ENCODE assay signal across 14 mouse cellular contexts in the genomic region with DNA sequence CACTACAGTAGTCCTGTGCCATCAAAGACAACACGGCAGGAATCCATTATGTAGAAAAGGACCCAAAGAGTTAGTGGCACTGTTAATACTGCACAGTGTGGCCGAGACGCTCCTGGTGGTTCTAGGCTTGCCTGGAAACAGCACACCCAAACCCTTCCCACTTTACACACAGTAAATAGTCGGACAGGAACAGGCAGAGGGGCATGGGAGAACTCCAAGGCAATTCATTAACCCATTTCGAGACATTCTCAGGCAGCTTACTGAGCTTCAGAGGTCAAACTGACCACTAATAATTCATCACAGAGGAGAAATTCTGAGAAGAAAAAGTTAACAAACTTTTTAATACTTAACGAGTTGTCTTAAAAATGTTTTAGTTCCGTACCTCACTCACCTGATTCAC.
DNase-seq lines count a peak whose midpoint lies in the region; ATAC-seq and TF ChIP-seq lines count a peak whose summit lies in the region.
"Had no signal": no experiment of that assay in that cellular context is flagged by ENCODE, and none has a peak within 500 bp of the region (broad histone marks: within the 10 kb centered on the region; RNA-seq: fewer than 3 reads in every experiment).

No protein-coding gene starts in this region.

- H3K4me3 ChIP-seq in hindbrain, embryonic 16.5 days (ENCODE audit: low read length), result no peak overlapping the region
- H3K4me3 ChIP-seq in hindbrain, embryonic 14.5 days (replicated peaks; ENCODE audit: low read length), result no peak overlapping the region
- H3K4me3 ChIP-seq in liver, postnatal 0 days (ENCODE audit: low read depth, low read length), result no peak overlapping the region
- no peak overlapping the region for H3K4me3 ChIP-seq in liver, embryonic 11.5 days (ENCODE audit: low read depth, low read length)
- H3K4me3 ChIP-seq: embryonic facial prominence, embryonic 12.5 days; erythroblast, embryonic 14.5 days had no signal

- no peak overlapping the region for H3K9ac ChIP-seq in hindbrain, embryonic 16.5 days (ENCODE audit: low read depth, low read length)
- H3K9ac ChIP-seq in hindbrain, embryonic 14.5 days, result no peak overlapping the region
- H3K9ac ChIP-seq in liver, postnatal 0 days (replicated peaks), result no peak overlapping the region
- H3K9ac ChIP-seq in liver, embryonic 11.5 days (ENCODE audit: low read depth, low read length), result no peak overlapping the region
- H3K9ac ChIP-seq: embryonic facial prominence, embryonic 12.5 days; liver, embryonic 14.5 days had no signal

- peaks cover 5% of the 10 kb centered on the region for H3K4me1 ChIP-seq in hindbrain, embryonic 16.5 days (ENCODE audit: control insufficient read depth, insufficient read depth, low read depth, low read length)
- H3K4me1 ChIP-seq in hindbrain, embryonic 14.5 days (replicated peaks; ENCODE audit: control insufficient read depth, insufficient read depth, low read length), result peaks cover 1% of the 10 kb centered on the region; the same call in 1 of the 2 replicates
- peaks cover 12% of the 10 kb centered on the region; the same call in 1 of the 2 replicates for H3K4me1 ChIP-seq in liver, postnatal 0 days (ENCODE audit: insufficient read depth)
- H3K4me1 ChIP-seq in liver, embryonic 11.5 days (replicated peaks; ENCODE audit: control insufficient read depth, insufficient read depth, low read length), result no peaks in the 10 kb centered on the region

- intact Hi-C loops in left cerebral cortex, postnatal 14 days (cut with DNase I), result loop anchor here (5.0 to 10.0 kb wide), 3 partner anchors 33 to 707 kb away; no protein-coding TSS in a partner anchor

- no peak overlapping the region for H3K4me2 ChIP-seq in hindbrain, embryonic 16.5 days (ENCODE audit: low read length)
- no peak overlapping the region for H3K4me2 ChIP-seq in hindbrain, embryonic 14.5 days (replicated peaks)
- no peak overlapping the region for H3K4me2 ChIP-seq in liver, postnatal 0 days (ENCODE audit: low read depth, low read length)
- H3K4me2 ChIP-seq in liver, embryonic 11.5 days, result no peak overlapping the region
- H3K4me2 ChIP-seq: embryonic facial prominence, embryonic 12.5 days; midbrain, embryonic 11.5 days had no signal

- H3K27me3 ChIP-seq in hindbrain, embryonic 16.5 days (replicated peaks; ENCODE audit: control insufficient read depth, insufficient read depth, low read length), result no peaks in the 10 kb centered on the region
- no peaks in the 10 kb centered on the region for H3K27me3 ChIP-seq in hindbrain, embryonic 14.5 days (ENCODE audit: control insufficient read depth, insufficient read depth, low read length)
- H3K27me3 ChIP-seq in liver, postnatal 0 days (ENCODE audit: insufficient read depth, low read length), result no peaks in the 10 kb centered on the region
- no peaks in the 10 kb centered on the region for H3K27me3 ChIP-seq in liver, embryonic 11.5 days (replicated peaks; ENCODE audit: control insufficient read depth, insufficient read depth, low read length)
- H3K27me3 ChIP-seq: embryonic facial prominence, embryonic 12.5 days had no signal

- H3K9me3 ChIP-seq in hindbrain, embryonic 16.5 days (ENCODE audit: control insufficient read depth, low read length), result no peaks in the 10 kb centered on the region
- H3K9me3 ChIP-seq in hindbrain, embryonic 14.5 days (ENCODE audit: control insufficient read depth, low read length), result no peaks in the 10 kb centered on the region
- no peaks in the 10 kb centered on the region for H3K9me3 ChIP-seq in liver, postnatal 0 days (ENCODE audit: low read length)
- H3K9me3 ChIP-seq in liver, embryonic 11.5 days (ENCODE audit: control insufficient read depth, low read length), result no peaks in the 10 kb centered on the region
- H3K9me3 ChIP-seq: embryonic facial prominence, embryonic 12.5 days had no signal

- TF ChIP-seq EP300 in liver, postnatal 0 days (IDR thresholded peaks at IDR 0.05; ENCODE audit: low read depth), result no peak

- H3K36me3 ChIP-seq in hindbrain, embryonic 16.5 days (ENCODE audit: control insufficient read depth, insufficient read depth, low read length), result no peaks in the 10 kb centered on the region
- no peaks in the 10 kb centered on the region for H3K36me3 ChIP-seq in hindbrain, embryonic 14.5 days (replicated peaks; ENCODE audit: control insufficient read depth, insufficient read depth)
- no peaks in the 10 kb centered on the region for H3K36me3 ChIP-seq in liver, postnatal 0 days (replicated peaks; ENCODE audit: insufficient read depth, low read length)
- no peaks in the 10 kb centered on the region for H3K36me3 ChIP-seq in liver, embryonic 11.5 days (ENCODE audit: control insufficient read depth, insufficient read depth, low read length)
- H3K36me3 ChIP-seq: embryonic facial prominence, embryonic 12.5 days had no signal

- DNase-seq in hindbrain, embryonic 14.5 days (ENCODE audit: low spot score), result no peak
- DNase-seq in liver, postnatal 0 days, result no peak
- DNase-seq in liver, embryonic 11.5 days (ENCODE audit: low spot score), result no peak
- peak; percentile 13 for DNase-seq in kidney, postnatal 10 days
- no peak for DNase-seq in left cerebral cortex, postnatal 14 days (ENCODE audit: low spot score in 2 of 2)
- no peak for DNase-seq in right cerebral cortex, adult 2 months (ENCODE audit: low spot score in 2 of 2)
- DNase-seq: adrenal gland, adult 2 months; right cerebral cortex, postnatal 4 days; thymus, adult 2 months had no signal

- no peak overlapping the region for H3K27ac ChIP-seq in hindbrain, embryonic 16.5 days (ENCODE audit: low read depth, low read length)
- H3K27ac ChIP-seq in hindbrain, embryonic 14.5 days, result no peak overlapping the region
- H3K27ac ChIP-seq in liver, postnatal 0 days (ENCODE audit: low read depth), result no peak overlapping the region
- no peak overlapping the region for H3K27ac ChIP-seq in liver, embryonic 11.5 days (ENCODE audit: low read depth, low read length)
- H3K27ac ChIP-seq: embryonic facial prominence, embryonic 12.5 days; liver, embryonic 14.5 days had no signal

- TF ChIP-seq CTCF in liver, postnatal 0 days (IDR thresholded peaks at IDR 0.05; ENCODE audit: low read depth), result no peak

- peak; percentile 32; the same call in 1 of the 2 replicates for ATAC-seq in hindbrain, embryonic 16.5 days
- ATAC-seq in hindbrain, embryonic 14.5 days (ENCODE audit: low FRiP score), result no peak
- ATAC-seq in liver, postnatal 0 days, result peak; percentile 35; the same call in 1 of the 2 replicates
- no peak for ATAC-seq in liver, embryonic 11.5 days (replicated peaks; ENCODE audit: low FRiP score)

- WGBS in hindbrain, embryonic 16.5 days, result 64% methylated on average over 7 of the region's 7 CpGs
- WGBS in hindbrain, embryonic 14.5 days, result 79% methylated on average over 7 of the region's 7 CpGs
- 64% methylated on average over 7 of the region's 7 CpGs for WGBS in liver, postnatal 0 days (ENCODE audit: insufficient replicate concordance)
- 74% methylated on average over 7 of the region's 7 CpGs for WGBS in liver, embryonic 11.5 days

Comparison
In these comparisons a context has a peak if more than half of its experiments do, and no peak if none do; other contexts are left out.
1. ATAC-seq: peak in hindbrain, embryonic 16.5 days (single experiment) and liver, postnatal 0 days (single experiment); none in hindbrain, embryonic 14.5 days (single experiment) and liver, embryonic 11.5 days (single experiment).